In the genomic region with DNA sequence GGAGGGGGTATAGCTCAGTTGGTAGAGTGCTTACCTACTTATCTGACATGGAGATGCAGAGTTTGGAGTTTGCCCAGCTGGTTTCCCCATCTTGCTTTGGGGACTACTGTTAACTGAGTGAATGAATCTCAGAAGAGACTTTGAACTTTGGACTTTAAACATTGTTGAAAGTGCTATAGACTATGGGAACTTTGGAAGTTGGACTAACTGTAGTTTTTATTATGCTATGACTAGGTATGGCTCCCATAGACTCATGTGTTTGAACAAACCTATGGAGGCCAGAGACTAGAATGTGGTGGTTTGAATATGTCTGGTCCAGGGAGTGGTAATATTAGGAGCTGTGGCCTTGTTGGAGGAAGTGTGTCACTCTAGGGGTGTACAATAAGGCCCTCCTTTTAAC, we compare ENCODE assay signal across 5 mouse cellular contexts.
DNase-seq lines count a peak whose midpoint lies in the region; ATAC-seq and TF ChIP-seq lines count a peak whose summit lies in the region.
"Not testable (repeated sequence)": the region's sequence is repeated elsewhere in the genome, so short reads cannot be mapped to it uniquely, and the experiment has no call there.

No protein-coding gene starts in this region.

- H3K27ac ChIP-seq in intestine, embryonic 15.5 days; intestine, embryonic 16.5 days (ENCODE audit: low read length); intestine, postnatal 0 days (ENCODE audit: low read depth, low read length); kidney, adult 2 months (ENCODE audit: insufficient read depth, low read depth, low read length): not testable (repeated sequence)

- not testable (repeated sequence) for H3K27me3 ChIP-seq in intestine, embryonic 15.5 days (replicated peaks); intestine, embryonic 16.5 days (replicated peaks; ENCODE audit: control insufficient read depth, insufficient read depth, low read length); intestine, postnatal 0 days (replicated peaks; ENCODE audit: control insufficient read depth, insufficient read depth, low read length); kidney, adult 2 months (replicated peaks; ENCODE audit: control insufficient read depth, insufficient read depth, low read length)

- TF ChIP-seq CTCF in intestine, postnatal 0 days (IDR thresholded peaks at IDR 0.05; ENCODE audit: low read depth); kidney, adult 2 months (conservative IDR thresholded peaks at IDR 0.05; ENCODE audit: insufficient read depth, insufficient read length, low read depth, low read length): not testable (repeated sequence)

- H3K36me3 ChIP-seq in intestine, embryonic 15.5 days; intestine, embryonic 16.5 days (ENCODE audit: control insufficient read depth, insufficient read depth, low read length); intestine, postnatal 0 days (ENCODE audit: control insufficient read depth, insufficient read depth); kidney, adult 2 months (ENCODE audit: control insufficient read depth, insufficient read depth, low read length): not testable (repeated sequence)

- not testable (repeated sequence) for H3K9ac ChIP-seq in intestine, embryonic 15.5 days; intestine, embryonic 16.5 days (ENCODE audit: low read depth, low read length); intestine, postnatal 0 days (ENCODE audit: low read depth, low read length)

- H3K9me3 ChIP-seq in intestine, embryonic 15.5 days; intestine, embryonic 16.5 days (ENCODE audit: control insufficient read depth, low read length); intestine, postnatal 0 days (ENCODE audit: control insufficient read depth): not testable (repeated sequence)

- not testable (repeated sequence) for H3K4me1 ChIP-seq in intestine, embryonic 15.5 days (replicated peaks); intestine, embryonic 16.5 days (ENCODE audit: control insufficient read depth, insufficient read depth, low read length); intestine, postnatal 0 days (replicated peaks; ENCODE audit: control insufficient read depth, insufficient read depth, low read length); kidney, adult 2 months (ENCODE audit: control insufficient read depth, insufficient read depth, low read length)

- not testable (repeated sequence) for H3K4me3 ChIP-seq in intestine, embryonic 15.5 days (replicated peaks); intestine, embryonic 16.5 days (ENCODE audit: low read length); intestine, postnatal 0 days (ENCODE audit: low read depth, low read length); kidney, adult 2 months (ENCODE audit: insufficient read depth, low read depth, low read length)

- TF ChIP-seq POLR2A in kidney, adult 2 months (IDR thresholded peaks at IDR 0.05; ENCODE audit: low read depth, low read length), result not testable (repeated sequence)

- H3K4me2 ChIP-seq in intestine, embryonic 15.5 days (replicated peaks); intestine, embryonic 16.5 days (ENCODE audit: low read depth, low read length); intestine, postnatal 0 days (replicated peaks; ENCODE audit: low read depth): not testable (repeated sequence)

- ATAC-seq in intestine, embryonic 15.5 days, result peak; percentile 56; the same call in 1 of the 2 replicates
- peak; percentile 46 for ATAC-seq in intestine, embryonic 16.5 days
- peak; percentile 77 for ATAC-seq in intestine, postnatal 0 days

- DNase-seq in kidney, adult 2 months, result peak; percentile 6
- peak; percentile 5 for DNase-seq in kidney, adult 9 months
